Mouse (Mus musculus): ENCODE data around the gene Gprc5c. TPM values are rescaled to one million over a fixed set of nuclear protein-coding genes. Genes with fewer than 3 reads are reported as not detected.

Gene Gprc5c
- 15.9 and 19.0 TPM in 2 replicates for polyA plus RNA-seq (2015; fragmentation: Nextera tagmentation; extraction: Ambion mirVana)

DNA sequence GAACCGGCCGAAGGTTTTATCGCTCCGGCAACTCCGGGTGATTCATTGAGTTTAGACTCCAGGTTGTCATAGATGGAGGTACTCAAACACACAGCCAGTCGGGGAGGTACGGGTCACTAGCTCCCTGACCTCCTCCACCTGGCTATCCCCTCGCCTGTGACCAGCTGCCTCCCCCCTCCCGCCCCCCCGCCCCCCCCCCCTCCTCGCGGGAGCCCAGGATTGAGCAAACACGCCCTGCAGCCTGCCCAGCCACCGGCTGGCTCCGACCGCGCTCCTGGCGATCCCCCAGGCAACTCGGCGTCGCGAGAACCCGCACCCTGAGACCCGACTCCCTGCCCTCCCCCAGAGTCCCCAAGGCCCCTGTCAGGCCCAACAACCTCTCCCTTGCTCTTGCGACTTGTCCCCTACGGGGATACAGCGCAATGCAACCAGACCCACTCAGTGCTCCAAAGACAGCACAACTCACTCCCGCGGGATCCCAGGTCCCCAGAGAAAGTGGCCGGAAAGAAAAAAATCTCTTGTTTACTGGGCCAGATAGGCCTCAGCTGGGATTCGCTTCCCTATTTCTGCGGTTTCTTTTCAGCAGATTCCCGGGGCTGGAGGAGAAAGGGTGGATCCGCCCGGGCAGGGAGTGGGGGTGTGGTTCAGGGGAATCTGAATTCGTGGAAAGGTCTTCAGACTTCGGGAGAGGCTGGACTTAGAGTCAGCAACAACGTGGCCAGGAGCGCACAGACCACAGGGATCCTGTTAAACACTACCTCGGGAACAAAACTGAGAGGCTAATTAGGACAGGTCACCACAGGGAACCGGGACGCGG lies at the start of gene Gprc5c:
TSS of gene Gprc5c (plus strand) at position 701 of the 817 bp plus-strand sequence.
- Histone ChIP-seq H3K9me3 (replicated peaks) (no peaks in the 10 kb centered on the region), H3K9ac (peak within 1 kb of the TSS; percentile 37; the same call in 1 of the 2 replicates), H3K4me3 (replicated peaks) (peak within 1 kb of the TSS; percentile 60), H3K27ac (replicated peaks) (peak within 1 kb of the TSS; percentile 81), H3K27me3 (peaks cover 66% of the 10 kb centered on the region), H3K4me1 (replicated peaks) (peaks cover 18% of the 10 kb centered on the region; the same call in 1 of the 2 replicates), H3K36me3 (replicated peaks) (no peaks in the 10 kb centered on the region), H3K4me2 (peak within 1 kb of the TSS; percentile 70)
- ATAC-seq (ENCODE audit: insufficient read depth) = peak; percentile 16; the same call in 1 of the 2 replicates
- WGBS (ENCODE audit: insufficient replicate concordance) = 2% methylated on average over 40 of the region's 43 CpGs

DNA sequence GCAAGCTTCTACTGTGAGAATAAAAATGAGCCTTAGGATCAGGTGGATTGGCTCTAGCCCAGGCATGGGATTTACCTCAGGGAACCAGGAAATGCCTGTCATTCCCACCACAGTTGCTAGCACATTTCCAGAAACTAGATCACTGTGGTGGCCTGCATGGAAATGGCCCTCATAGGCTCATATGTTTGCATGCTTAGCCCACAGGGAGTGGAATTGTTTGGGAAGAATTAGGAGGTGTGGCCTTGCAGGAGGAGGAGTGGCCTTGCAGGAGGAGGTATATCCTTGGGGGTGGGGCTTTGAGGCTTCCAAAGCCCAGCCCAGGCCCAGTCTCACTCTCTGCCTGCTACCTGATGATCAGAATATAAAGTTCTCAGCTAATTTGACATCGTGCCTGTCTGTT lies 49.0 kb upstream of the Gprc5c start:
- Histone ChIP-seq H3K36me3 (replicated peaks) (no peaks in the 10 kb centered on the region), H3K9ac (no peak overlapping the region), H3K27me3 (peaks cover 6% of the 10 kb centered on the region; the same call in 1 of the 2 replicates), H3K27ac (replicated peaks) (no peak overlapping the region), H3K4me3 (replicated peaks) (no peak overlapping the region), H3K4me1 (replicated peaks) (no peaks in the 10 kb centered on the region), H3K4me2 (no peak overlapping the region), H3K9me3 (replicated peaks) (no peaks in the 10 kb centered on the region)
- 59% methylated on average over 1 of the region's 1 CpGs for WGBS (ENCODE audit: insufficient replicate concordance)
- no peak for ATAC-seq (ENCODE audit: insufficient read depth)

DNA sequence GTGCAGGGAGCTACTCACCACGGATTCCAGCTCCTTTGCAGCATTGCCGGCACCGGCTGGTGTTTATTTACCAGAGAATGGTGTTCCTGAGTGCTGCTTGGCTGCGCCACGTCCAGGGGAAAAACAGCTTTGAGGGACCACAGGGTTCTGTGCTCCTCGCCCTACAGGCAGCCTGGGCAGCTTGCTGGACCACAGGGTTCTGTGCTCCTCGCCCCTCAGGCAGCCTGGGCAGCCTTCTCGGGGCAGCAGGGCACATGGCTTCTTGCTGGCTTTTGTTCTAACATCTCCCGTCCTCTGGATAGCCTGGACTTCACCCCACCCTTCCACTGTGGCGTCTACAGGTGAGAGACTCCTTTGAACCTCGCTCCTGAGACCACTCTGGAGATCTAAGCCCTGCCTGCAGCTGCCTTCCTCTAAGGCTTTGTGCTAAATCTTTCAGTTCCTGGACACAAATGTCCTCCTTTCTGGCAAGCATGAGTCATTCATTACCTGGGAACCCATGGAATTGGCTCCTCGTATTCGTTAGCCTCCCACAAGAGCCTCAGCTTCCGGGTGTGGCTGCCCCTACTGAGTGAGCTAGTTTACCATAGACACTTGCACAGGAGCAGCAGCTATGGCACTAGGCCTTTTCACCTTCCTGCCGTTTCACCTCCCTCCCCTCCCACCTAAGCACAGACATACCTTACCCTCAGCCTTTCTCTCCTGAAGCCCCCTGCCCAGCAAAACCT lies 48.2 kb upstream of the Gprc5c start:
- Histone ChIP-seq H3K4me2 (no peak overlapping the region), H3K9me3 (replicated peaks) (no peaks in the 10 kb centered on the region), H3K36me3 (replicated peaks) (no peaks in the 10 kb centered on the region), H3K27ac (replicated peaks) (no peak overlapping the region), H3K9ac (no peak overlapping the region), H3K27me3 (0 out of 2 replicates have a peak, but pooled peaks cover 4% of the 10 kb centered on the region), H3K4me3 (replicated peaks) (no peak overlapping the region), H3K4me1 (replicated peaks) (peaks cover 8% of the 10 kb centered on the region)
- WGBS (ENCODE audit: insufficient replicate concordance) = 52% methylated on average over 15 of the region's 15 CpGs
- ATAC-seq (ENCODE audit: insufficient read depth) = no peak

DNA sequence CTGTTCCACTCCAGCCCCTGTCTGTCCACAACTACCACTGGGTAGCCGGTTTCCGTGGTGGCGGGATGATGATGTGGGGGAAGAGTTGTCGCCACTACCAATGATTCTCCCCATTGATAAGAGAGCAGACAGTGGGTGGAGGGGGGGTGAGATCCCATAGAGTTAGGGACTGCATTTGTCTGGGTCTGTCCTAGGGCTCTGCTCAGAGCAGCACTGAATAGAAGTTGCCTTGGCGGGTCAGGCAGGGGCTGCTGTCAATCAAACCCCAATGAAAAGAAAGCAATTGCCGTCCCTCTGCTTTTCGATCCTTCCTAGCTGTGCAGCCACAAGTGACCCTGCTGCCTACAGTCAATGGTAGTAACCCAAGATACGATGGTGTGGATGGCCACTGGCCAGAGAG lies 47.0 kb upstream of the Gprc5c start:
- Histone ChIP-seq H3K27me3 (no peaks in the 10 kb centered on the region), H3K36me3 (replicated peaks) (no peaks in the 10 kb centered on the region), H3K9ac (no peak overlapping the region), H3K9me3 (replicated peaks) (no peaks in the 10 kb centered on the region), H3K4me3 (replicated peaks) (no peak overlapping the region), H3K27ac (replicated peaks) (no peak overlapping the region), H3K4me1 (replicated peaks) (peaks cover 9% of the 10 kb centered on the region), H3K4me2 (no peak overlapping the region)
- ATAC-seq (ENCODE audit: insufficient read depth) = no peak
- 43% methylated on average over 8 of the region's 8 CpGs for WGBS (ENCODE audit: insufficient replicate concordance)

DNA sequence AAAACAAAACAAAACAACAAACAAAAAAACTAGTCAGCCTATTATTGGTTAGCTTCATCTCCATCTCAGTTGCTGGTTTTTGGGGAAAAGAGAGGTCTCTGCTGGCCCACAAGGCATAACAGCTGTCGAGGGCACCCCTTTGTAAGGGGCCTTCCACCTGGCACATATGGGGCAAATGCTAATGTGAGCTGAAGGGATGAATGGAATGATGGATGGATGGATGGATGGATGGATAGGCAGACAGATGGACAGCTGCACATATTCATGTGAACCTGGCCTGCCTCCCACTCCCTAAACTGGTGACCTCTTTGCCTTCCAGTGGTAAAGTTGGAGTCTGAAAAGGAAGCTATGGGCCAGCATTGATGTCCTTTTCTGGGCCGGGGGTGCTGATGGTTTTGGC lies 43.9 kb upstream of the Gprc5c start:
- Histone ChIP-seq H3K4me1 (replicated peaks) (peaks cover 9% of the 10 kb centered on the region), H3K9me3 (replicated peaks) (no peaks in the 10 kb centered on the region), H3K27me3 (no peaks in the 10 kb centered on the region), H3K9ac (no peak overlapping the region), H3K4me2 (no peak overlapping the region), H3K36me3 (replicated peaks) (no peaks in the 10 kb centered on the region), H3K27ac (replicated peaks) (no peak overlapping the region), H3K4me3 (replicated peaks) (no peak overlapping the region)
- no peak for ATAC-seq (ENCODE audit: insufficient read depth)
- WGBS (ENCODE audit: insufficient replicate concordance) = 54% methylated on average over 2 of the region's 2 CpGs

DNA sequence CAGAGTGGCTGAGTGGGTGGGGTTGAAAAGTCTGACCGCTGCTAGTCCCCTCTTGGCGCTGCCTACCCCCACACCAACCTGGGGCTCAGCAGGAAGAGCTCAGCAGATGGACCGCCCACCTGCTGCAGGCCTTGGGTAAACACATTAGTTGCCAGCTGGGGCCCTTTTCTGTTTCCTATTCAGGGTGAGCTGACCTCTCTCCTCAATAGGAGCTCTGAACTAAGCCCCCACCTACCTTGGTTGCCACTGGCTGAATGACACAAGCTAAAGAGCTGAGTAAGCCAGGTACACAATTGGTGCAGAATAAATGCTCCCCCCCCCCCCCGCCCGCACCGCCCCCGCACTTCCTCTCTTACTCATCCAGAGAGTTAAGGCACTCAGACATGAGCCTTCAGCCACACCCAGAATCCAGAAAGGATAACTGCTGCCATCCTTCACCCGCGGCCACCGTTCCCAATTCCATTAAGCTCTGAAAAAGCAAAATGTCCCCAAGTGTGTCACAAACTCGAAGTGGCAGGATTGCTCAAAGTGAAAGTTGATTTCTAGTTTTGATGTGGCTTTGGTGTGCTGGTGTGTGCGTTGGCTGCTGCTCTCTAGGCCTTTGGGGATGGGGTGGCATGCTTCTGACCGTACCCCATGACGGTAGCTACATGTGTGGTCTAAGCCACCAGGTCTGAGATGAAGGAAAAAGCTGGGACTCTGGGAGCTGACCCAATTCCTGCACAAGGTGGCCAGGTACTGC lies 43.1 kb upstream of the Gprc5c start:
- no peak overlapping the region for H3K4me3 ChIP-seq (replicated peaks)
- no peak overlapping the region for H3K4me2 ChIP-seq
- H3K9me3 ChIP-seq (replicated peaks) = no peaks in the 10 kb centered on the region
- no peak overlapping the region for H3K9ac ChIP-seq
- no peaks in the 10 kb centered on the region for H3K27me3 ChIP-seq
- no peaks in the 10 kb centered on the region for H3K36me3 ChIP-seq (replicated peaks)
- peaks cover 9% of the 10 kb centered on the region for H3K4me1 ChIP-seq (replicated peaks)
- no peak for ATAC-seq (ENCODE audit: insufficient read depth)
- 31% methylated on average over 14 of the region's 14 CpGs for WGBS (ENCODE audit: insufficient replicate concordance)
- H3K27ac ChIP-seq (replicated peaks) = no peak overlapping the region

DNA sequence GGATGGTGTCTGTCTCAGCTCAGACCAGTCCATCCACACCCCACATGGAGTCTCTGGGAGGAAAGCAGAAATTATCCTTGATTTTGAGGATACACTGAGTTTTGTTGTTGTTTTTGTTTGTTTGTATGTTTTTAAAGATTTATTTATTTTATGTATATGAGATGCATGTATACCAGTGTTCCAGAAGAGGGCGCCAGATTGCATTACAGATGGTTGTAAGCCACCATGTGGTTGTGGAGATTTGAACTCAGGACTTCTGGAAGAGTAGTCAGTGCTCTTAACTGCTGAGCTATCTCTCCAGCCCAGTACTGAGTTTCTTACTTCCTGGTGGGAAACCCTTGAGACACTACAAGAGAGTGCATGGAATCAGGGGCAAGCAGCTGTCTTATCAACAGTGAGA lies 41.6 kb upstream of the Gprc5c start:
- Histone ChIP-seq H3K36me3 (replicated peaks) (no peaks in the 10 kb centered on the region), H3K9me3 (replicated peaks) (no peaks in the 10 kb centered on the region), H3K4me1 (replicated peaks) (peaks cover 9% of the 10 kb centered on the region), H3K27me3 (no peaks in the 10 kb centered on the region), H3K4me3 (replicated peaks) (no peak overlapping the region), H3K9ac (no peak overlapping the region), H3K27ac (replicated peaks) (no peak overlapping the region), H3K4me2 (no peak overlapping the region)
- no peak for ATAC-seq (ENCODE audit: insufficient read depth)
- WGBS (ENCODE audit: insufficient replicate concordance) = 45% methylated on average over 1 of the region's 1 CpGs

DNA sequence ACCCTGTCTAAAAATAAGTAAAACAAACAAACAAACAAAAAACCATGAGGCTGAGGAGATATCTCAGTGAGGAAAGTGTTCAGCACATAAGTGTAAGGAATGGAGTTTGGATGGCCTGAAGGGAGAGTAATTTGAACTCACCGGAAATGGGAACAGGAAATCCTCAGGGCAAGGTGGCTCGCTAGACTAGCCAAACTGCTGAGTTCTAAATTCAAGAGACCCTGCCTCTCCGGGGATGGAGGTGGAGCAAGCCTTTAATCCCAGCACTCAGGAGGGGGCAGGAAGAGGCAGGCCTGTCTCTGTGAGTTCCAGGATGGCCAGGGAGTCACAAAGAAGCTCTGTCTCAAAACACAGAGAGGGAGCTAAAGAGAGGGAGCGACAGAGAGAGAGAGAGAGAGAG lies 40.6 kb upstream of the Gprc5c start:
- Histone ChIP-seq H3K27ac (replicated peaks) (no peak overlapping the region), H3K4me3 (replicated peaks) (no peak overlapping the region), H3K9ac (no peak overlapping the region), H3K27me3 (no peaks in the 10 kb centered on the region), H3K36me3 (replicated peaks) (no peaks in the 10 kb centered on the region), H3K4me2 (no peak overlapping the region), H3K9me3 (replicated peaks) (no peaks in the 10 kb centered on the region), H3K4me1 (replicated peaks) (peaks cover 9% of the 10 kb centered on the region)
- 11% methylated on average over 4 of the region's 4 CpGs for WGBS (ENCODE audit: insufficient replicate concordance)
- ATAC-seq (ENCODE audit: insufficient read depth) = no peak

DNA sequence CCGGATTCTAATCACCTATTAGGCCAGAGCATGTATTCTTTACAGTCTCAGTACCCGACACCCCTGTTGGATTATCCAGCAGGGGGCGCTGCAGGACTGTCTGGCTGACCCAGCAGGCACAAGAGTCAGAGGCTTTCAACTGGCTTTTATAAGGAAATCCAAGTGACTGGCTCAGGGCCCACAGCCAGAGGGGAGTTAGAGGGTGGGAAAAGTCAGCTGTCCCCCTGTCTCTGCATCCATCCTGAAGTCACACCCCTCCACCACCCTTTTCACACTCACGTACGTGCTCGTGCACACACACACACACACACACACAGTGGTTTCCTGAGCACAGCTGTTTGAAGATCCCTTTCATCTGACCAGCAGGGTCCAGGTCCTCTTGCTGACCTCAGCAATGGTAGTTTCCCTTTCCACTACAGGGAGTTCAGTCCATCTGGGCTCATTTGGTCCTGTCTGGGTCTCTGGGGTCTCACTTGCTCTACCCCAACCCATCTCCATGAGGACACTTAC lies 38.2 kb upstream of the Gprc5c start:
- no peaks in the 10 kb centered on the region for H3K9me3 ChIP-seq (replicated peaks)
- no peak overlapping the region for H3K9ac ChIP-seq
- WGBS (ENCODE audit: insufficient replicate concordance) = 14% methylated on average over 6 of the region's 6 CpGs
- no peaks in the 10 kb centered on the region for H3K36me3 ChIP-seq (replicated peaks)
- H3K27ac ChIP-seq (replicated peaks) = no peak overlapping the region
- peaks cover under 1% of the 10 kb centered on the region for H3K4me1 ChIP-seq (replicated peaks)
- H3K4me3 ChIP-seq (replicated peaks) = no peak overlapping the region
- H3K27me3 ChIP-seq = no peaks in the 10 kb centered on the region
- no peak overlapping the region for H3K4me2 ChIP-seq
- ATAC-seq (ENCODE audit: insufficient read depth) = no peak; the same call in 1 of the 2 replicates

DNA sequence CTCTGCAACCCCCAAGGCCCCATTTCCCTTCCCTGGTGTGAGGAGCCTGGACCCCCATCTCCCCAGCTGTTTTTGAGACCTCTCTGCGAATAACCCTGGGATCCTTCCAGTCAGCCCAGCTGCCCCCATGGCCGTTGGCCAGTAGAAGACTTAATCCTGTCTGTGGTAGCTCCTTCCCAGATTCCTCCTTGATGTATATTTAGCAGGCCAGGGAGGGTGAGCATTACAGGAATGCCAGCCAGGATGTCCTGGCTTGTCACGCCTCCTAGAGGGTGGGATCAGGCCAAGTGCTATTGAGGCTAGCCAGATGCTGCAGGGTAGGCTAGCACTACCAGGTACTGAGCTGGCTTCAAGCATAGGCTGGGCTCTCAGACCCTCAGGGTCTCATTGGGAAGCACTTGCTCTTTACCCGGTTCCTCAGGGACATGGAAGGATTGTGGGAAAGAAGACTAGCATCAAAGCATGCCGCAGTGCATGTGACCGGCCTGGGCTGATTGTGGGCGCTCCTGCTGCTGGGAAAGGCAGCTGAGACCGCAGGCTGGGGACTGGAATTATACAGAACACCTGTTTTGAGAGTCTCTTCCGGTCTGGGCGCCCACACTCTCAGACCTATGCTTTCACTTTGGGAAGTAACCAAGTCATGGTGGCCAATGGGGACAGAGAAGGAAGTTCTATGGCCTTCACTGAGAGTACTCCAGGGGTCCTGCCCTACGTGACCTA lies 35.9 kb upstream of the Gprc5c start:
- H3K4me2 ChIP-seq = no peak overlapping the region
- H3K9me3 ChIP-seq (replicated peaks) = no peaks in the 10 kb centered on the region
- H3K36me3 ChIP-seq (replicated peaks) = no peaks in the 10 kb centered on the region
- WGBS (ENCODE audit: insufficient replicate concordance) = 64% methylated on average over 11 of the region's 11 CpGs
- no peak overlapping the region for H3K27ac ChIP-seq (replicated peaks)
- no peaks in the 10 kb centered on the region; the same call in 1 of the 2 replicates for H3K4me1 ChIP-seq (replicated peaks)
- H3K9ac ChIP-seq = no peak overlapping the region
- ATAC-seq (ENCODE audit: insufficient read depth) = no peak
- H3K27me3 ChIP-seq = no peaks in the 10 kb centered on the region
- H3K4me3 ChIP-seq (replicated peaks) = no peak overlapping the region

All from liver, embryonic 15.5 days (tissue).